Mouse (Mus musculus) testis, adult 2 months (tissue): ENCODE data around the gene Smim22.

Source experiments
- CTCF ChIP-seq: fragments of 200-500 bp; IDR thresholded peaks from 2 replicates; pipeline ENCODE4 v1.5.1; 2012; ENCODE audit warnings: low read depth, mild to moderate bottlenecking, inconsistent platforms, low read length, moderate library complexity; ENCODE audit not compliant: control insufficient read depth, insufficient read depth, insufficient replicate concordance
- POLR2A ChIP-seq: fragments of 200-500 bp; IDR thresholded peaks from 2 replicates; pipeline ENCODE4 v1.6.1; 2012; ENCODE audit warnings: low read depth, mild to moderate bottlenecking, inconsistent platforms, low read length, moderate library complexity; ENCODE audit not compliant: control insufficient read depth

GRCm38 (mm10) chr16:4957446-4957845 lies 49.6 kb upstream of the Smim22 start:
- no peak for TF ChIP-seq POLR2A
- no peak for TF ChIP-seq CTCF
